Mouse (Mus musculus) splenic B cell, adult 2 months (primary cell): ENCODE data around the gene Crlf2.
A peak's percentile ranks its signal among the peaks of the same experiment; 100 is the strongest.

ENCODE experiments used
- DNase-seq: peaks from one replicate; pipeline ENCODE4 v3.0.0-alpha.2; 2011; ENCODE audit warnings: low read depth, low spot score
- H3K27me3 ChIP-seq: 2 replicates; pipeline ENCODE4 v1.6.1; 2012; ENCODE audit warnings: mild to moderate bottlenecking, low read length, moderate library complexity, mixed read lengths; ENCODE audit not compliant: control insufficient read depth, poor library complexity, insufficient read depth, severe bottlenecking
- H3K36me3 ChIP-seq: 2 replicates; pipeline ENCODE4 v1.6.1; 2012; ENCODE audit warnings: mild to moderate bottlenecking, low read length, moderate library complexity, mixed read lengths; ENCODE audit not compliant: control insufficient read depth, poor library complexity, insufficient read depth, severe bottlenecking

Crlf2 gene

GRCm38 (mm10) chr5:109558404-109559160 is at the start of gene Crlf2:
TSS of gene Crlf2 (minus strand) at chr5:109558993.
- Histone ChIP-seq H3K27me3 (no peaks in the 10 kb centered on the region), H3K36me3 (peaks cover 9% of the 10 kb centered on the region)
- peak; percentile 94 for DNase-seq

DNA sequence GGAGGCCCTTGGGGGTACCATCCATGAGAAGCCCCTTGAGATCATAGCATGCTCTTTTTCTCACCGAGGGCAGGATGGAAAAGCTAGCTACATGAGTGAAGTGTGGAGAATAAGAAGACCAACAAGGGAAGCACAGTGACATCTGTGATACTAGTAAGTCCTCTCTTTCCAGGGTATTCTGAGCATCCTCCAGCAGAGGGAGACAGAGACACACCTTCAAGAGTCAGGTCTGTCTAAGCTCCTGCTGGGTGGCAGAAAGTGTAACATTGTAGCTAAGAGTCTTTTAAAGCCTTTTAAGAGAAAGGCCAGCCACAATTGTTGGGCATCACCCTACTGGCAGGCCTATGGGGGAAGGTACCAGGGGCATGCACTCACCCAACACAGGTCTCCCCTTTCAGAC is 43.8 kb upstream of the Crlf2 start:
- peak; percentile 82 for DNase-seq
- H3K36me3 ChIP-seq, result no peaks in the 10 kb centered on the region
- H3K27me3 ChIP-seq, result no peaks in the 10 kb centered on the region

DNA sequence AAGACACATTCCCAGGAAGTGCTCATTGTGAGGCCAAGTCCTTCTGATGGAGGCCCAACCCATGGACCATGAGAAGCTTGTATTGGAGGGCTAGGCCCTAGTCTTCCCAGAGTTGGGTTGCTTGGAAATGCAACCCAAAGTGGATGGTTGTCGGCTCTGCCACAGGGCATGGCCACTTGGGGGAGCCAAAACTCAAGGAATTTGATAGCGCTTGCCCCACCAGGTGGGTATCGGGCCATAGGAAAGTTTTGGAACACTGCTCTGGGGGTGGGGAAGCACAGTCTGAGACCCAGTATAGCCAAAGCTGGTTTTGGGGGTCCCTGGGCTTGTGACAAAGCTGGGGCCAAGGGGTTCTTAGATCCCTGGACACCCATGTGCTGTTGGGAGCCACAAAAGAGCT is 42.3 kb upstream of the Crlf2 start:
- DNase-seq, result peak; percentile 60
- no peaks in the 10 kb centered on the region for H3K27me3 ChIP-seq

DNA sequence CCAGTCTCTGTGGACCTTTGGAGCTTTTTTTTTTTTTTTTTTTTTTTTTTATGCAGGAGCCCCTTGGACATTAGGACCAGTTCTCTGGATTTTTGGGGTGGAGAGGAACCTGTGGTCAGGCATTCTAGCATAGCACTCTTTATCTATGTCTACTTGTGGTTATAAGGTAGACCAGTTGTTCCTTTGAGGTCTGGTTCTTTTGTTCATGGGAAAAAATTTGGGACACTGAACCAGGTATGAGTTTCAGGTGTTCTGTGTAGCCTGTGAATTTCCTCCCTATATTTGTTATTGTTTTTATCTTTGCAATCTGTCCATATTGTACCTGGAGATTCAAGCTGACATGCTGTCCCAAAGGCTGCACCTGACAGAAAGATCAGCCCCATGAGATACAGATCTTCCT is 40.1 kb upstream of the Crlf2 start:
- no peaks in the 10 kb centered on the region for H3K36me3 ChIP-seq
- peak; percentile 58 for DNase-seq
- H3K27me3 ChIP-seq, result no peaks in the 10 kb centered on the region

More for the DNA sequence above, 42.3 kb upstream of the Crlf2 start:
- no peaks in the 10 kb centered on the region for H3K36me3 ChIP-seq

DNA sequence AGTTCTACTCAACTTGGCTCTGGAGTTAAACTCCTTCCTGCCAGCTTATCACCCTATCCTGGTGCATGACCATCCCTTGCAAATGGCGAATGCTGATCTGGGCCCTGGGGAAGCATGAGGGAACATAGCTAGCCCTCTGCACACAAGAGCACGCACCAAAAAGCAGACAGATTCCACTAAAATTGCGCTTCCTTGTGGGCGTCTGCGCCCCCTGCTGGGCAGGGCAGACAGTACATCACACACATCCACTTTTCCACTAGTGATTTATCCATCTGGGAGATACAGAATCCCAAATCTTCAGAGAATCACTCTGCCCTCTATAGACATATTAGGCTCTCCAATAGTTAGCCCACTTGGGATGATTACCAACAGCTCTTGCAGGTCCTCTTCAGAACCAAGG is 37.9 kb upstream of the Crlf2 start:
- Histone ChIP-seq H3K27me3 (no peaks in the 10 kb centered on the region), H3K36me3 (no peaks in the 10 kb centered on the region)
- DNase-seq, result peak; percentile 69

GRCm38 (mm10) chr5:109562829-109563228 is 4.0 kb upstream of the Crlf2 start:
- H3K27me3 ChIP-seq, result no peaks in the 10 kb centered on the region
- peak; percentile 11 for DNase-seq
- H3K36me3 ChIP-seq, result no peaks in the 10 kb centered on the region

DNA sequence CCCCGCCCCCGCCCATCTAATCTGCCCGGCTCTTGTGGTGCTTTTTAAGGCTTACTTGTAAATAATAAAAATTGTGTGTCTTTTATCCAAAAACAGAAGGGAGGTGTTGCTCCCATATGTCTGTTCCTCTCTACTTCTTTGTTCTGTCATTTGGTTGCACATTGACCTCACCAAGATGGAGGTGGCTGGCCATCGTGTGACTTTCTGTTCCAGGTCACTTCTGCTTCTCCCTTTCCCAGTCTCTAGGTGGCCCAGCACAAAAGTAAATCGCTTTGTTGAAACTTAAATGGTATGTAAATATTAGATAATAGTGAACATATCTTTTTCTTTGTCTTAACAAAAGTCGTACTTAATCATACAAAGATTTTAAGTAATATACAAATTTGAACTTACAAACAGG is 398 bp upstream of the Crlf2 start:
- peak; percentile 76 for DNase-seq
- Histone ChIP-seq H3K36me3 (peaks cover 9% of the 10 kb centered on the region), H3K27me3 (no peaks in the 10 kb centered on the region)

- DNase-seq, result no peak
Measured at GRCm38 (mm10) chr5:109558123-109558403, 730 bp downstream of the Crlf2 start.

DNA sequence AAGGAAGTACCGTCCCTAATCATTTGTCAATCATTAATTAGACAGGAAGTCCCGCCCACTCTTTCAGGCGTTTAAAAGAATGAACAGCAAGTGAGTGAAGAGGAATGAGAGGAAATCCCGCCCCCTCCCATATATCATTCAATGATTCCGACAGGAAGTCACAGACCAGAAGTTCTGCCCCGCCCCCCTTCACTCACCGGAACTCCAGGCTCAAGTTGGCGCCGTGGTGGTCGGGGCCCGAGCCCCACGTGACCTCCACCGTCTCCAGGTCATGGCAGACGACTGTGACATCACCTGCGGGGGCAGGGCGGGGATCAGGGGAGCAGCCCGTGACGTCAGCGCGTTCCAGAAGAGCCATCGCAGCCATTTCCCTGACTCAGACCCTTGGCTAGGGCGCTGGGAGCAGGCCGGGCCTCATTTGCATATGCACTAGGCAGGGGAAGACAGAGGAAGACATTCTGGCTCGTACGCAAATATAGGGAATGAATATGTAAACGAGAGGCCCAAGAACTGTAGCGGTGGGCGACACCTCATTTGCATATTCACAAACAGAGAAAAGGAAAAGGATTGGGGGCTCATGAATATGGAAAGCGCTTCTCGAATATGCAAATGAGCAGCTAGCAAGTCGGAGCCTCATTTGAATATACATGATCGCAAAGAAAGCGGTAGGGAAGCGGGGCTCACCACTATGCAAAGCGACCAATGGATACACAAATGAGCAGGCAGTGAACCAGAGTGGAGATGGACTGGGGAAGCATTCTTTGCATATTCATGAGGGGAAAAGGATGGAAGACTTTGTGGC is 1.3 kb downstream of the Crlf2 start:
- H3K27me3 ChIP-seq, result no peaks in the 10 kb centered on the region
- peak; percentile 92 for DNase-seq
- peaks cover 9% of the 10 kb centered on the region for H3K36me3 ChIP-seq

More at GRCm38 (mm10) chr5:109558123-109558403, 730 bp downstream of the Crlf2 start:
- Histone ChIP-seq H3K36me3 (peaks cover 9% of the 10 kb centered on the region), H3K27me3 (no peaks in the 10 kb centered on the region)

DNA sequence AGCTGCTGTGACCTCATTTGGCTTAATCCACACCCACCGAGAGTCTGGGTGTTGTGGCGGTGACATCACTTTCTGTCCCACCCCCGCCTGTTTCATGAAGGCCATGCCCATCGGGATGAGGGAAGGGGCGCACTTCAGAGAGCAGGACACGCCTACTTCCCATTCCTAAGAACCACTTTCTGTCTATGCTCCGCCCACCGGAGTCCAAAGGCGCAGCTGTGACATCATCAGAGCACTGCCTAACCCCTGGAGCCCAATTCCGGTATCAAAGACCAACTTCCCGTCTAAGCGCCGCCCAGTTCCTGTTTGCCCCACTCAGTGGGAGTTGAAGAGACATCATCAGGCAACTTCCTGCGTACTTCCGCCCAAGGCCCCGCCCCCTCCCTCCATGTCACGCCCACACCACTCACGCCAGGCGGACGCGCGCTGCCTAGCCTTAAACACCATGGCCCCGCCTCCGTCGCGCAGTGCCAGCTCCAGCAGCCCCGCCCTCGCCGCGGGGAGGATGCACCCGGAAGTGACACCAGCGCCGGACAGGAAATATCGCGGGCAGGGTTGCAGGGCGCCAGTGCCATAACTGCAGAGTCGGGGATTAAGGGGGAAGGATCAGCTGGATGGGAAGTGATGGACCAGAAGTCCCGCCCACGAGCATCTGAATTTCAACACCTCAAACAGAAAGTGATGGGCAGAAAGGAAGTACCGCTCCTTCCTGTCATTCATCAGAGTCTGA is 2.0 kb downstream of the Crlf2 start:
- H3K27me3 ChIP-seq, result no peaks in the 10 kb centered on the region
- peaks cover 9% of the 10 kb centered on the region for H3K36me3 ChIP-seq
- DNase-seq, result peak; percentile 97

DNA sequence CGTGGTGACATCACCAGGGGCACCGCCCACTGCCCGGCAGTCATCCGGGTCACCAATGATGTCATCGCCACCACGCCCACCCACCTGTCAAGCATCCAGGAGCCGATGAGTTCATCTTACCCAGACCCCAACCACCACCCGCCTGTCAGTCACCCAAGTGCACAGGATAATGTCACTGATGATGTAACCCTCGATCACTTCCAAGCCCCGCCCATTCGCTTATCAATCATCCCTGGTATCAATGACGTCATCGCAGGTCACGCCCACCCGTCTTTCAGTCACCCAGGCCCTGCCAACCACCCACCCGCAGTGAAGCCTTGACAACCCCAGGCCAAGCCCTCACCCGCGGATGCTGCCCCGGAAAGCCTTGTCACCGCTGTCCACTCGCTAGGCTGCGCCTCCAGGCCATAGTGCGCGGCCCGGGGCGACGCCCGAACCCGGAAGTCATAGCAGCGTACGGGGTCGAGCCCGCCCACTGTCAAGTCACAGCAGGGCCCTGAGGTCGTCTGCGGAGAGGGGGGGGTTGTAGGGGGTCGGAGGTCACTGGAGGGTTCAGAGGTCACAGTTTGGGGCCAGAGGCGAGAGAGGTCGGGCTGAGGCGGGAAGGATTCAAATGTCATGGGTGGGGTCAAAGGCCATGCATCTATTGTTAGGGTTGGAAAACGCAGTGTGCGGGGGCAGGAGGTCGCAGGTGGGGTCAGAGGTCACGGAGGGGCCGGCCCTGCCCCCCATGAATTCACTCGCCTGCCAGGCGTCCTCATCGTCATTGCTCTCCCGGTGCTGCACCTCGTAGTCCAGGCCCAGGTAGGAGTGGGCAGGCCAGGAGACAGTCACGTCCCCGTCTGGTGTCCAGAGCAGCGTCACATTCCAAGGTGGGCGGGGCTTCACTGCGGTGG is 2.9 kb downstream of the Crlf2 start:
- peaks cover 9% of the 10 kb centered on the region for H3K36me3 ChIP-seq
- H3K27me3 ChIP-seq, result no peaks in the 10 kb centered on the region
- DNase-seq, result peak; percentile 40

DNA sequence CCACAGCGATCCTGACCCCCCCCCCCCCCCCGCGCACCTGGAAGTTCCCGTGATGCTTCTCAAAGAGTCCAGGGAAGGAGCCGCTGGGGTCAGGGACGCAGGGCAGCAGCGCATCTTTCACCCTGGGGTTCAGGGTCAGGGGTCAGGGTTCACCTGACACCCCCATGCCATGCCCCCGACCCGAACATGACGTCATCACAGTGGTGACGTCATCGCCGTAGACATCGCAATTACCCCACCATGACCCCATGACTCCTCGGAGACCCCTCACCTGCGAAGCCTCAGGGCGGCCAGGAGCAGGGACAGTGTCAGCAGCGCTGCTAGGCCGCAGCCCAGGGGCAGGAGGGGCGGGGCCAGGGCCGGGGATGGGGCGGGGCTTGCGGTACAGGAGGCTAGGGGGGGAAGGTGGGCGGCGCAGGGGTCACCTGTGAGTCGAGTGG is 3.5 kb downstream of the Crlf2 start:
- peaks cover 9% of the 10 kb centered on the region for H3K36me3 ChIP-seq
- H3K27me3 ChIP-seq, result no peaks in the 10 kb centered on the region
- DNase-seq, result peak; percentile 35

DNA sequence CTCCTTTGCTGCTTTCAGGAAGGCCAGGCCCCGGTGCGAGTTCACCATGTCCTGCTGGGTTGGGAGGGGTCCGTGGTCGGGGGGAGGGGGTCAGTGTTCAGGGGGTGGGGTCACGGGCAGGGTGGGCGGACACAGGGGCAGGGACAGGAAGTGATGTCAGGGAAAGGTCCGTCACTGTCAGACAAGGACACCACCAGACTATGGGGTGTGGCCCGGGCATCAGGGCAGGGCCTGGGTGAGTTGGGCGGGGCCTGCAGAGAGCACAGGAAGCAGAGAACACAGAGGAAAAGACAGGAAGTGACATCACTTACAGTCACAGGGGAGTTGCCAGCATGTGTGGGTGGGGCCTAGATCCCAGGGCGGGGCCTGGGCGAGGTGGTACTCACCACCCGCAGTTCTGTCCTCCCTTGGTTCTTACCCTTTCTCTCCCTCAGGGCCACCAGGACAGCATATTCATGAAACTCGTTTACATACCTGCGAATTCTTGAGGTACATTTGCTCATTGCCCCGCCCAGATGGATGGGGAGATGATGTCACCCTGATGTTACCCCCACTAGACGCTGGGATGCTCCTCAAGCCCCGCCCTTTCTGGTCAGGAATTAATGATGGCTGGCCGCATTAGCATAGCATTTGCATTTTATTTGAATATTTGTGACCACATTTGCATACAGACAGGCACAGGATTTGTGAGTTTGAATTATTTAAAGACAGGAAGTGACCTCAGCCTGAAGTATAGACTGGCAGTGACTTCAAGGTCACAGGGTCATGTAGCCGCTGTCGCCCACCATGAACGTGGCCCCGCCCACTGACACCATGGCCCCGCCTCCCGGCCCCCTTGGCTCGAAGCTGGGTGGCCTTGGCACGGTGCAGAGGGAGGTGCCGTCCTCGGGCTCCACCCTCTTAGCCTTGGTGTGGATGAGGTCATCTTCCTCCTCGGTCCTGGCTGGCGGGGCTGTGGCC is 4.4 kb downstream of the Crlf2 start:
- peaks cover 9% of the 10 kb centered on the region for H3K36me3 ChIP-seq
- peak; percentile 60 for DNase-seq
- H3K27me3 ChIP-seq, result no peaks in the 10 kb centered on the region
